Mouse (Mus musculus): ENCODE results near the gene Ccdc182.

The Ccdc182 gene

DNA sequence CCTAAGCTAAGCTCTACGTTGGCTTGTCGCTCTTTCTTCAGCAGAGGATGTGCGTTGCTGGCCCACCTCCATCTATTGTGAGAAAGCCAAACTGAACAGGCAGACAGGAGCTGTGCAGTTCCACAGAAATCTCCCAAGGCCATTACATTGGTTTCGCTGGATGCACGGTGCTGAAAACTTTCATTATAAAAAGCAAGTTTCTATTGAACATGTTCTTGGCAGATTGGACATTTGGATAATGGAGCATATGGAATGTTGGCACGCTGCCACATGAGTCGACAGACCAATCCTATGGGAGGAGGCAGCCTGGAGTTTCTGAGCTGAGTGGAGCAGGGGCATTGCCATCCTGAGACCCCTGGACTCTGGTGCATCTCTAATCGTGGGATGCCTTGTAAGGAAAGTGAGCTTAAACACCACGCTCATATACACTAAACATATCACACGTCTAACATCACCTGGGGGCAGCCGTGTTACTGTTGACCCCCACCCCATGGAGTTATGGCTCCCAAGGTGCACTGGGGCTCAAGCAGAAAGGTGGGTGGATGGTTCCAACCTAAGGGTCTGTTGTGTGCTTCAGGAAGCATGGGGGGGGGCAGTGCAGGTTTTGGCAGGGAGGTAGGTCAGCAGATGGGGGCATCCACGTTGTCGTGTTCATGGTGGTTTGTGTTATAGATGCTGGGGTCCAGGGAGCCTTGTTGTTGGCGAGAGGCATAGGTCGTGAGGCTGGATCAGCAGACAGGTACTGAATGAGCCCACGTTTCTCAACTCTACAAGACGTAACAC, 35.1 kb downstream of the Ccdc182 start:
- DNase-seq (ENCODE audit: low read depth, low spot score): no peak

DNA sequence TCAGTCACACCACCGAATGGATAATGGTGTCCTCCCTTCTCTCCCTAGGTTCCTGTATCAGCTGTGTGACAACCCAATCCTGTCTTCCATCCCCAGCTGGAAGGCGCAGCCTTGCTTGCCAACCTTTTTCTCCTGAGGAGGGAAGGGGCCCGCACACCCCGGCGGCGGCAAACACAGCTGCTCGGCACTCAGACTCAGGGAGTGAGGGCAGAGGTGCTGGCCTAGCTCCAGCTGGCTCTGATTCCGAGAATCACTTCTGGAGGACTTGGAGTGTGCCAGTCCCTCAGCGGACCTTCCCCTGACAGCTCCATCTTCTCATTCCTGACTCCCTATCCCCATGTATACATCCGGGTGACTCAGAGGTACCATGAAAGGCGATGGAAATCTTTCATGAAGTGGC, 36.9 kb downstream of the Ccdc182 start:
- no peak for DNase-seq (ENCODE audit: low read depth, low spot score)

DNA sequence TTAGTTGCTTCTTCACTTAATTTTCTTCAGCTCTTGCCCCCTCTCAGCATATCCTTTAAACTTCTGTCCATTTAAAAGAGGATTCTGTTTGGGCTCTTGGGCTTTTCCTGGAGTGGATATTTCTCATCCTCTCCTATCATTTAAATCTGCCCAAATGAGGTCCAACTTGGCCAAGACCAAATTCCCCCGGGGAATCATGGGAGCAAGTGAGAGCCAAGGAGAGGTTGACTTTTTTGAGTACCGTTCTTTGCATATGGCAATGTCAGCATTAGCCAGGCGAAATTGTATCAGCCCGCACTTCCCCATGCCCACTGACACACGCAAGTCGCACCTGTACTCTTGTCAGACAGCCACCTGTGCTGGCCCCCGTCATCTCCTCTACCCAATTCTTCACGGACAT, 37.9 kb downstream of the Ccdc182 start:
- DNase-seq (ENCODE audit: low read depth, low spot score): no peak

DNA sequence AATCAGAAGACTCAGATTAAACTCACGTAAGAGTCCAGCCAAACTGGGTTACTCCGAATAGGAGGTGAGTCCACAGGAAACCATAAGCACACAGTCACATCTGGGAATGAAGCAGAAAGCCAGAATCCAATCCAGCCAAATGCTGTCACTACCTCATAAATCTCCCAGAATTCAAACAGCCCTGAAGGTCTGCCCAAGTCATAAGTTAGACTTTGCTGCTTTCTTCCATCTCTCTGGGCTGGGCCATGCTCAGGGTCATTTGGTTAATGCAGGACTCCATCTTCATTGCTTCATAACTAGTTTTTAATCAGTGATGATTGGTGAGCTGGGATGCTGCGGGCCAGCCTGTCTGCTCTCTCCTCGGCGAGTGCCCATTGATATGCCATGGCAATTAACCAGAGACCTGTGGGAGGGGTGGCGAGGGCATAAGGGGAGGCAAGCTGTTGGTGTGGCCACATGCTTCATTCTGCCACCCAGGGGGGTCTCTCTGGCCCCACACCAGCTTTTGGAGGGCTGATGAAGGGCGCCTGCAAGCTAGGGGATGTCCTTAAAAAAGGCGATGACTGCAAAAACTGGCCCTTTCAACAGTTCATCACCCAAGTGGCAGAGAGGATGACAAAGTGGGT, 38.6 kb downstream of the Ccdc182 start:
- DNase-seq (ENCODE audit: low read depth, low spot score): no peak

DNA sequence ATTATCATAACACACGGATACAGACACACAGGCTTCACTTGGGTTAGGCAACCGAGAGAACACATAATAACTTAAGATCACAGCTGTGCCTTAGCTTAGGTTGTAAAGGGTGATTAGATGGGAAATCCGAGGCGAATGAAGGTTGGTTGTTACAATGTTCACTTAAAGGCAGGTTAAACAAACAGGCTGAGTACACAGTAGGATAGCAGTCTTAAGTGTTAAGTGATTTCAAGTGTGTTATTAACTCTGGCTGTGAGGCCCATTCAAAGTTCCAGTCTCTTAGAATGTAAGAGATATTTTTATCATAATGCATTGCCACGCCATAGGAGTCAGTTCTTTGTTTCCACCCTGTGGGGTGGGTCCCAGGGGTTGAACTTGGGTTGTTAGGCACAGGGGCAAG, 41.0 kb downstream of the Ccdc182 start:
- DNase-seq (ENCODE audit: low read depth, low spot score): no peak

DNA sequence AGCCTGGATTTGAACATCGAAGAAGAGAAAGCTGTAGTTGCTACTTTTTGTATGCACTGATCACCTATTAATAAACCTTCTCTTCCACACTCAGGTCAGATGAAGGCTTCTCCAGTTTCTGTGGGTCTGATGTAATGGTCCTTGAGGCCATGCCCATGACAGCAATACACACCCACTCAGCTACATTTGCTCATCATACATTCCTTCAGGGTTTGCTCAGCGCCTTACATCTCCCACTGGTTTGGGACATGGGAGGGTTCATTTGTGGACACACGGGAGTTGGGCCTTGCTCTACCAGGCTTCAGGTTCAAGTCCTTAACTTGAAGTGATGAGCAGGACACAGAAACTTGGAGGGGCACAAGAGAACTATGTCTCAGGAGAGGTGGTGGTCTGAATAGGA, 44.1 kb downstream of the Ccdc182 start:
- no peak for DNase-seq (ENCODE audit: low read depth, low spot score)
